Mouse (Mus musculus): ENCODE data around the gene Derl2. TPM values are rescaled to one million over a fixed set of nuclear protein-coding genes. Genes with fewer than 3 reads are reported as not detected.

Gene Derl2
- polyA plus RNA-seq (2015; fragmentation: Nextera tagmentation; extraction: Ambion mirVana) = 55.4 and 66.1 TPM in 2 replicates

DNA sequence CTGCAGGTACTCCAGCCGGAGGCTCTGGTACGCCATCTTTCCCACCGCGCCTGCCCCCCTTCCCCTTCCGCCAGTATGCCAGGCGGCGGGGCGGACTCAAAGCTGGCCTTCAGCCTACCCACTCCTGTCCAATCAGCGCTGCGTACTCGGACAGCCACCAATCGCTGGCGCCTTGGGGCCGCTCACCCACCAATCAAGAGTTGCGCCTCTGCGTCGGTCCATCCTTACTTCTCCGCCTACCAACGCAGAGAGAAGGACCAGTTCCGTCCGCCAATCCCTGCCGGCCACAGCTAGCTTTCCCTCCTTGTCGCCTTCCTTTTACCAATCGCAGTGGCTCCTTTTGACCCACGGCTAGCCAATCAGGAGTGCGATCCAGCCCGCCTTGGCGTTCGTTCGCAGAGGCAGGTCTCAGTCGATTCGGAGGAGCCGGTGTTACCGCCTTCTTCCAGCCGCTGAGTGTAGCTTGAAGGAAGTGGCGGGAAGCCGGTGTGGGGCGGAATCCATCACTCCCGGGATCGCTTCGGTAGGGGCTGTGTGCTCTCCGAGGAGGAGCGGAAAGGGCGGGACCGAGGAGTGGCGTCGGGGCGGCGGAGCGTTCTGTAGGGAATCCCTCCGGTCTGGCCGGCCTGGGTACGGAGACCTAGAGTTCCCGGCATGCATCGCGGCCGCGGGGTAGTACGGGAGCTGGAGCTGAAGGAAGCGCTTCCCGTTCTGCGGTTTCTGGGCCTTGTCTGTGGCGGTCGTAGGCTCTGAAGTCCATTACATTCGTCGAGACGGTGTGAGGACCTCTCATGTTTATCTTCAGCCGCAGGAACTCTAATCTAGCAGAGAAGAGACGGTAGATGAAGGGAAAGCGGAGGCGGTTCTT lies at the start of gene Derl2, which contains the start of gene Mis12:
Gene Derl2 (minus strand): TSS at position 641 of the 868 bp plus-strand sequence.
Gene Mis12 (plus strand): TSS at position 411 of the 868 bp plus-strand sequence.

DNA sequence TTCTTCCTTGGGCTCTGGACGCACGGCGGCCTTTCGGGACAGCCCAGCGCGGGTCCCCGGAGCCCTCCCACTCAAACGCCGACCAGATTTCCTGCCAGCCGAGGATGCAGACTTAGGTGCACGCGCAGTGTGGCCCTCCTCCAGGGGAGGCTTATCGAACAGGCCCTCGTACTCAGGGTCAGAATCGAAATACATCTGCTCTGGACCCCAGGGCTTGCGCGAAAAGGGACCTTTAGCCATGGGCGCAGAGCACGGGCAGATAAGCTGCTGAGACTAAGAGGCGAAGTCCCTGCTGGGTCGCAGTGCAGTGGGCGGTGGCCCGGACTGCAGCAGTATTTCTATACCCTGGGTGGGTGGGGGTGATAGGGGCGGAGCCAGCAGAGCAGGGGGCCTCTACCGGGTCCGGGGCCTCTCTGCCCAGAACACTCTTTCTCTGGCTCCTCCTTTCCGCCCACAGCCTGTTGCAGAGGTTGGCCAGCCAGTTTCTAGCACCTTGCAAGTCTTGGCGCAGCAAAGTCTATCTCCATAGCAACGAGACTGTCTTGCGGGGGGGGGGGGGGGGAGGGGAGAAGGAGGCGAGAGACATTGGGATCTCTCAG lies 13.6 kb upstream of the Derl2 start, which contains the start of gene 6330403K07Rik:
Gene 6330403K07Rik (minus strand): TSS at position 351 of the 599 bp plus-strand sequence.

DNA sequence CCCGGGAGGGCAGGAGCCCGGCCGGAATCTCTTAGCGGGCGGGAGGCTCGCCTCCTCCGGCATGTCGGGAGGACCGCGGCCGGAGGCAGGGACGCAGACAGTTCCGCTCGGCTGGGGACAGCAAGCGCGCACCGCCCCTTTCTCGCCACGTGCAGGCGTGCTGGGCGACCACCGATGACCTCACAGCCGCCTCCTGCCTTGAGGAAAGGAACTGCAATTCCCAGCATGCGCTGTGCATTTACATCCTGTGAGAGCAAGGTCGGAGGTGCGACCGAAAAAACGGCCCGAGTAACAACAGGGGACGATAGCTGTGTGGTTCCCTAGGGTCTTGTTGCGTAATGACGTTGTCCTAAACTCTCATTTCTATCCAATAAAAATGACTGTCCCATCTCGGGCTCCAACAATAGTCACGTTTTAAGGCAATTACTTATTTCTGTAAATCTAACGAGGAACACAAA lies 15.3 kb downstream of the Derl2 start, which contains the start of gene Dhx33:
Gene Dhx33 (minus strand): TSS at position 122 of the 458 bp plus-strand sequence.

DNA sequence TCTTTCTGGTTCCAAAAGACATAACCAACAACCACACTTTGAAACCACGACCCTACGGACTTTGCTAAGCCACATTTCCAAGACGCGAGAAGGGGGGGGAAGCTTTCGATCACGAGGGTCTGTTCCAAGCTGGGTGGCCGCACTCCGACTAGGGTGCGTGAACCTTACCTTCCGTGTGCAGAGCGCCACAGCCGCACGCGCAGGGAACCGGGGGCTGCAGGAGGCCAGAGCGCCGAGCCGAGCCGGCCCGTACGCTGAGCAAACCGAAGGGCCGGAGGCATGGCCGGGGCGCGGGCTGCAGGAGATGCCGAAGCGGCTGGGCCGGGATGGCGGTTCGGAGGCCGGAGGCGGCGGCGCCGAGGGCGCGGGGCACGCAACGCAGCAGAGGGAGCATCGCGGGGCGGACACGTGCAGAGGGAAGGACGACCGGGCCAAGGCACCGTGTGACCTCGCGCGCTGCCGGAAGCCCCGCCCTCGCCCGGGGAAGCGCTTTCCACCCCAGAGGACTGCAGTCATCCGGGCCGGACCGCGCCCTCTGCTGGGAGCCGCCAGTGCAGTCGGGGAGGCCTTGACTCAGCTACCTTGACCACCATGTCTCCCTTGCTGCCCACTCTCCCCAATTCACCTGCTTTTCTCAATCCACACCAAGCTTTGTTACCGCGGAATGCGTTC lies 36.9 kb downstream of the Derl2 start, which contains the start of gene C1qbp:
Gene C1qbp (minus strand): TSS at position 470 of the 672 bp plus-strand sequence.

DNA sequence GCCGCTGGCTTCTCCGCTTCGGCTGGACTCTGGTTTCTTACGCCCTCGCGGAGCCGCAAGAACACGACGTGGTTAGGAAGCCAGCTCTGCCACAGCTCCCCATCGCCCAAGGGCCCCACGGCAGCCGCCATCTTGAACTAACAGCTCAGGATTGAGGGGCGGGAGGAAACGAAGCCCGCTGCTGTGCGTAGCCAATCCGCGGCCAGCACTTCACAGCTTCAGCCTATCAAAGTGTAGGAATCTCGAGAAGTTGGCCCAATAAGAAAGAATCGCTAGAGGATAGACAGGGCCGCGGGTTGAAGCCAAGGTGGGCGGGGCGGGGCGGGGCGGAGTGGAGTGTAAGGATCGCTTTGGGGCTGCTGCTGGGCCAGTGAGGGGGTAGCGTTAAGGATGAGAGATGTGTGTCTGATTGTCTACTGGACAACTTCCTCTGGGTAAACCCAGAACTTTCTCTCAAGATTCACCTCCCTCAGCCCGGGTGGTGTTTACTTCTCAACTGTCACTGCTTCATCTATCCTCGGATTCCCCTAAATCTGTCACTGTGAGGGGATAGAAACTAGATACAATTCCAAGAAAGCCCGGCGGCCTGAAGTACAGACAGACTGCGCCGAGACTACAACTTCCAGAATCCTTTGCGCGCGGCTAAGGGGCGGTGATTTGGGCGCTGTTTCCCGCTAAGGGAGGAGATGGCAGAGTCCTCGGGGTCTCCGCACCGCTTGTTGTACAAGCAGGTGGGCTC lies 49.7 kb downstream of the Derl2 start, which contains the start of the genes Nup88 and Rpain:
Gene Nup88 (minus strand): TSS at position 153 of the 739 bp plus-strand sequence.
Gene Rpain (plus strand): TSS at position 393 of the 739 bp plus-strand sequence.

Other genes with a start within 250 kb of the Derl2 start
- 0.53 TPM in 1 of 2 replicates, not detected in the other for gene Scimp, start 207.3 kb downstream of the Derl2 start, polyA plus RNA-seq (2015; fragmentation: Nextera tagmentation; extraction: Ambion mirVana)
- gene Rabep1, start 175.1 kb downstream of the Derl2 start, polyA plus RNA-seq (2015; fragmentation: Nextera tagmentation; extraction: Ambion mirVana) = 22.8 and 26.2 TPM in 2 replicates
- gene Nup88, start 49.9 kb downstream of the Derl2 start, polyA plus RNA-seq (2015; fragmentation: Nextera tagmentation; extraction: Ambion mirVana) = 70.2 TPM in 2 replicates
- 49.5 and 49.6 TPM in 2 replicates for gene Rpain, start 49.6 kb downstream of the Derl2 start, polyA plus RNA-seq (2015; fragmentation: Nextera tagmentation; extraction: Ambion mirVana)
- gene C1qbp, start 36.8 kb downstream of the Derl2 start, polyA plus RNA-seq (2015; fragmentation: Nextera tagmentation; extraction: Ambion mirVana) = 154 and 168 TPM in 2 replicates
- gene Dhx33, start 15.4 kb downstream of the Derl2 start, polyA plus RNA-seq (2015; fragmentation: Nextera tagmentation; extraction: Ambion mirVana) = 7.7 and 9.5 TPM in 2 replicates
- gene Mis12, start 230 bp downstream of the Derl2 start, polyA plus RNA-seq (2015; fragmentation: Nextera tagmentation; extraction: Ambion mirVana) = 15.8 and 18.9 TPM in 2 replicates
- gene 6330403K07Rik, start 13.7 kb upstream of the Derl2 start, polyA plus RNA-seq (2015; fragmentation: Nextera tagmentation; extraction: Ambion mirVana) = 6.3 and 7.5 TPM in 2 replicates
- gene Nlrp1a, start 124.9 kb upstream of the Derl2 start, polyA plus RNA-seq (2015; fragmentation: Nextera tagmentation; extraction: Ambion mirVana) = 0.04 and 0.05 TPM in 2 replicates
- 0.08 and 0.10 TPM in 2 replicates for gene Nlrp1b, start 210.9 kb upstream of the Derl2 start, polyA plus RNA-seq (2015; fragmentation: Nextera tagmentation; extraction: Ambion mirVana)

Measured in urinary bladder, postnatal 0 days (tissue).